In the genomic region with DNA sequence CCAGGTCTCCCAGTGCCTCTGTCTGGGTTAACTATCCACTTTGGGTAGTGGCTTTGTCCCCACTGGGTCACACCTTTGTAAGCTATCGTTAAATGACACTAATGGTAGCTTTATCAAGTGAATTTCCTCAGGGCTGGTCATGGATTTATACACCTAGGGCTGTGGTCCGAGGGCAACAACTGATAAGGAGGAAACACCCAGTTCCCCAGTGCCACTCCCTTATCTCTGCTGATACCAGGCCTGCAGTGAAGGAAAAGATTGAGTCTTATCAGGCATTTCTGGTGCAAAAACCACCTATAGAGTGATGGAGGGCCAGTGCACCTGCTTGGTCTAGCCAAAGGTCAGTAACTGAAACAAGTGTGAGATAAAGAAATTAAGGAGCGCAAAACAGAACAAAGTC, we compare ENCODE assay signal across 25 mouse cellular contexts.
DNase-seq lines count a peak whose midpoint lies in the region; ATAC-seq and TF ChIP-seq lines count a peak whose summit lies in the region.
"Had no signal": no experiment of that assay in that cellular context is flagged by ENCODE, and none has a peak within 500 bp of the region (broad histone marks: within the 10 kb centered on the region; RNA-seq: fewer than 3 reads in every experiment).

No protein-coding gene starts in this region.

- no peak overlapping the region for H3K27ac ChIP-seq in liver, embryonic 13.5 days
- H3K27ac ChIP-seq in liver, postnatal 0 days (ENCODE audit: low read depth) = no peak overlapping the region
- H3K27ac ChIP-seq in liver, embryonic 16.5 days (ENCODE audit: low read length) = no peak overlapping the region
- no peak overlapping the region for H3K27ac ChIP-seq in stomach, embryonic 15.5 days
- no peak overlapping the region for H3K27ac ChIP-seq in forebrain, embryonic 16.5 days (ENCODE audit: low read length)
- H3K27ac ChIP-seq: embryonic facial prominence, embryonic 13.5 days; forebrain, embryonic 12.5 days; heart, embryonic 15.5 days; layer of hippocampus, adult 2 months; limb, embryonic 12.5 days; midbrain, embryonic 12.5 days had no signal

- H3K4me3 ChIP-seq in liver, embryonic 13.5 days (replicated peaks) = no peak overlapping the region
- H3K4me3 ChIP-seq in liver, postnatal 0 days (ENCODE audit: low read depth, low read length) = no peak overlapping the region
- H3K4me3 ChIP-seq in liver, embryonic 16.5 days (ENCODE audit: low read depth, low read length) = no peak overlapping the region
- no peak overlapping the region for H3K4me3 ChIP-seq in stomach, embryonic 15.5 days (replicated peaks)
- no peak overlapping the region for H3K4me3 ChIP-seq in forebrain, embryonic 16.5 days (replicated peaks; ENCODE audit: low read length)
- H3K4me3 ChIP-seq: embryonic facial prominence, embryonic 13.5 days; erythroblast, embryonic 14.5 days; forebrain, embryonic 12.5 days; heart, embryonic 15.5 days; layer of hippocampus, adult 2 months; limb, embryonic 12.5 days; midbrain, embryonic 12.5 days had no signal

- no peak overlapping the region for H3K9ac ChIP-seq in liver, embryonic 13.5 days
- H3K9ac ChIP-seq in liver, postnatal 0 days (replicated peaks) = no peak overlapping the region
- no peak overlapping the region for H3K9ac ChIP-seq in liver, embryonic 16.5 days (ENCODE audit: low read depth, low read length)
- no peak overlapping the region for H3K9ac ChIP-seq in stomach, embryonic 15.5 days
- H3K9ac ChIP-seq in forebrain, embryonic 16.5 days (replicated peaks; ENCODE audit: low read depth, low read length) = no peak overlapping the region
- H3K9ac ChIP-seq: embryonic facial prominence, embryonic 13.5 days; forebrain, embryonic 12.5 days; heart, embryonic 15.5 days; limb, embryonic 12.5 days; lung, embryonic 14.5 days; midbrain, embryonic 12.5 days had no signal

- H3K27me3 ChIP-seq in liver, embryonic 13.5 days = no peaks in the 10 kb centered on the region
- no peaks in the 10 kb centered on the region for H3K27me3 ChIP-seq in liver, postnatal 0 days (ENCODE audit: insufficient read depth, low read length)
- H3K27me3 ChIP-seq in liver, embryonic 16.5 days (ENCODE audit: control insufficient read depth, insufficient read depth, low read depth, low read length) = no peaks in the 10 kb centered on the region
- H3K27me3 ChIP-seq in stomach, embryonic 15.5 days (replicated peaks) = no peaks in the 10 kb centered on the region
- H3K27me3 ChIP-seq in forebrain, embryonic 16.5 days (replicated peaks; ENCODE audit: control insufficient read depth, insufficient read depth, low read length) = no peaks in the 10 kb centered on the region; the same call in 1 of the 2 replicates
- H3K27me3 ChIP-seq: embryonic facial prominence, embryonic 13.5 days; heart, embryonic 15.5 days; limb, embryonic 12.5 days; midbrain, embryonic 12.5 days had no signal

- no peaks in the 10 kb centered on the region for H3K36me3 ChIP-seq in liver, embryonic 13.5 days
- H3K36me3 ChIP-seq in liver, postnatal 0 days (replicated peaks; ENCODE audit: insufficient read depth, low read length) = no peaks in the 10 kb centered on the region
- H3K36me3 ChIP-seq in liver, embryonic 16.5 days (ENCODE audit: control insufficient read depth, insufficient read depth) = no peaks in the 10 kb centered on the region
- no peaks in the 10 kb centered on the region for H3K36me3 ChIP-seq in stomach, embryonic 15.5 days
- H3K36me3 ChIP-seq in forebrain, embryonic 16.5 days (ENCODE audit: control insufficient read depth, insufficient read depth) = no peaks in the 10 kb centered on the region
- H3K36me3 ChIP-seq: forebrain, embryonic 12.5 days had no signal

- H3K4me1 ChIP-seq in liver, embryonic 13.5 days (replicated peaks) = peaks cover 25% of the 10 kb centered on the region
- H3K4me1 ChIP-seq in liver, postnatal 0 days (ENCODE audit: insufficient read depth) = peaks cover 20% of the 10 kb centered on the region
- peaks cover 11% of the 10 kb centered on the region for H3K4me1 ChIP-seq in liver, embryonic 16.5 days (ENCODE audit: control insufficient read depth, low read depth, low read length)
- H3K4me1 ChIP-seq in stomach, embryonic 15.5 days = 0 out of 2 replicates have a peak, but pooled peaks cover 7% of the 10 kb centered on the region
- H3K4me1 ChIP-seq in forebrain, embryonic 16.5 days (replicated peaks; ENCODE audit: control insufficient read depth, insufficient read depth, low read length) = peaks cover 6% of the 10 kb centered on the region
- H3K4me1 ChIP-seq: forebrain, embryonic 12.5 days; midbrain, embryonic 12.5 days had no signal

- H3K9me3 ChIP-seq in liver, embryonic 13.5 days (replicated peaks) = no peaks in the 10 kb centered on the region
- H3K9me3 ChIP-seq in liver, postnatal 0 days (ENCODE audit: low read length) = no peaks in the 10 kb centered on the region
- no peaks in the 10 kb centered on the region for H3K9me3 ChIP-seq in liver, embryonic 16.5 days (replicated peaks; ENCODE audit: control insufficient read depth, low read length)
- H3K9me3 ChIP-seq in stomach, embryonic 15.5 days = no peaks in the 10 kb centered on the region
- no peaks in the 10 kb centered on the region for H3K9me3 ChIP-seq in forebrain, embryonic 16.5 days (ENCODE audit: control insufficient read depth, low read length)
- H3K9me3 ChIP-seq: embryonic facial prominence, embryonic 13.5 days; forebrain, embryonic 12.5 days; heart, embryonic 15.5 days; limb, embryonic 12.5 days; midbrain, embryonic 12.5 days had no signal

- 21% methylated on average over 3 of the region's 3 CpGs for WGBS in liver, embryonic 13.5 days (ENCODE audit: insufficient replicate concordance)
- 39% methylated on average over 3 of the region's 3 CpGs for WGBS in liver, postnatal 0 days (ENCODE audit: insufficient replicate concordance)
- 25% methylated on average over 3 of the region's 3 CpGs for WGBS in liver, embryonic 16.5 days (ENCODE audit: insufficient replicate concordance)
- 59% methylated on average over 3 of the region's 3 CpGs for WGBS in stomach, embryonic 15.5 days
- WGBS in forebrain, embryonic 16.5 days = 94% methylated on average over 3 of the region's 3 CpGs

- ATAC-seq in liver, embryonic 13.5 days (ENCODE audit: low read depth) = peak; percentile 67
- ATAC-seq in liver, postnatal 0 days = no peak
- peak; percentile 1 to 29; a peak in 2 of 4 replicates for ATAC-seq in hematopoietic stem cell, adult 5-6 weeks (replicated peaks in 1 of 2; ENCODE audit: insufficient read depth in 1 of 2, low FRiP score in 2 of 2, low TSS enrichment in 1 of 2, low read depth in 1 of 2, poor library complexity in 2 of 2, severe bottlenecking in 2 of 2)
- ATAC-seq in liver, embryonic 16.5 days (ENCODE audit: low read depth) = peak; percentile 45
- ATAC-seq in stomach, embryonic 15.5 days (ENCODE audit: insufficient read depth, low FRiP score, low read depth) = peak; percentile 90
- no peak for ATAC-seq in forebrain, embryonic 16.5 days

- TF ChIP-seq CTCF in liver, postnatal 0 days (IDR thresholded peaks at IDR 0.05; ENCODE audit: low read depth) = no peak

- no peak for TF ChIP-seq EP300 in liver, postnatal 0 days (IDR thresholded peaks at IDR 0.05; ENCODE audit: low read depth)

- DNase-seq in liver, embryonic 13.5 days = no peak
- DNase-seq in liver, postnatal 0 days = no peak
- no peak for DNase-seq in thymus, adult 18-20 months
- no peak for DNase-seq in lung, adult 18-20 months
- DNase-seq: adrenal gland, postnatal 10 days; cerebellum, adult 2 months; cerebellum, postnatal 25 days; embryo, embryonic 11 days; kidney, adult 8-10 months; kidney, postnatal 25 days; layer of hippocampus, postnatal 36 days; lung, embryonic 14.5 days; thymus, adult 2 months; thymus, postnatal 4 days had no signal

- no peak overlapping the region for H3K4me2 ChIP-seq in liver, embryonic 13.5 days
- H3K4me2 ChIP-seq in liver, postnatal 0 days (ENCODE audit: low read depth, low read length) = no peak overlapping the region
- H3K4me2 ChIP-seq in liver, embryonic 16.5 days (ENCODE audit: low read depth, low read length) = no peak overlapping the region
- H3K4me2 ChIP-seq in stomach, embryonic 15.5 days = no peak overlapping the region
- no peak overlapping the region for H3K4me2 ChIP-seq in forebrain, embryonic 16.5 days (ENCODE audit: low read length)
- H3K4me2 ChIP-seq: embryonic facial prominence, embryonic 13.5 days; forebrain, embryonic 12.5 days; heart, embryonic 15.5 days; limb, embryonic 12.5 days; lung, embryonic 14.5 days; midbrain, embryonic 12.5 days had no signal

Comparison
In these comparisons a context has a peak if more than half of its experiments do, and no peak if none do; other contexts are left out.
1. ATAC-seq: peak in liver, embryonic 13.5 days (single experiment), hematopoietic stem cell, adult 5-6 weeks (2 of 2), liver, embryonic 16.5 days (single experiment) and stomach, embryonic 15.5 days (single experiment); none in liver, postnatal 0 days (single experiment) and forebrain, embryonic 16.5 days (single experiment).